Mouse (Mus musculus) thymus, adult 2 months (tissue): Measurements from ENCODE around the gene Vcp. TPM values are rescaled to one million over a fixed set of nuclear protein-coding genes. Genes with fewer than 3 reads are reported as not detected.

Experiments
- DNase-seq: peaks from one replicate; pipeline ENCODE4 v3.0.0; 2021
- H3K27ac ChIP-seq: fragments of 200-500 bp; 2 replicates; pipeline ENCODE4 v1.5.1; 2012; ENCODE audit warnings: low read length, control low read depth; ENCODE audit not compliant: control insufficient read depth, insufficient read depth
- H3K27me3 ChIP-seq: fragments of 200-500 bp; 2 replicates; pipeline ENCODE4 v1.6.1; 2012; ENCODE audit warnings: mild to moderate bottlenecking, low read length, moderate library complexity, mixed read lengths; ENCODE audit not compliant: control insufficient read depth, insufficient read depth
- H3K36me3 ChIP-seq: fragments of 200-500 bp; 2 replicates; pipeline ENCODE4 v1.6.1; 2012; ENCODE audit warnings: mild to moderate bottlenecking, low read length, moderate library complexity; ENCODE audit not compliant: control insufficient read depth, insufficient read depth
- H3K4me1 ChIP-seq: fragments of 200-500 bp; replicated peaks from 2 replicates; pipeline ENCODE4 v1.6.1; 2012; ENCODE audit warnings: low read length; ENCODE audit not compliant: control insufficient read depth, insufficient read depth
- H3K4me3 ChIP-seq: fragments of 200-500 bp; 2 replicates; pipeline ENCODE4 v1.5.1; 2012; ENCODE audit warnings: mild to moderate bottlenecking, low read length, control low read depth, moderate library complexity; ENCODE audit not compliant: control insufficient read depth, insufficient read depth
- CTCF ChIP-seq: fragments of 200-500 bp; IDR thresholded peaks from 2 replicates; pipeline ENCODE4 v1.5.1; 2012; ENCODE audit warnings: mild to moderate bottlenecking, control low read depth, low read length, moderate library complexity, borderline replicate concordance; ENCODE audit not compliant: control insufficient read depth, poor library complexity, insufficient read depth; ENCODE audit errors: extremely low read depth
- POLR2A ChIP-seq: fragments of 200-500 bp; IDR thresholded peaks from 2 replicates; pipeline ENCODE4 v1.6.1; 2012; ENCODE audit warnings: mild to moderate bottlenecking, low read length, control low read depth, moderate library complexity; ENCODE audit not compliant: control insufficient read depth, poor library complexity, insufficient read depth; ENCODE audit errors: extremely low read depth
- WGBS: fragments of 180-500 bp; shearing (Covaris S2); methylation state at CpG from one replicate; pipeline ENCODE4 v1.1.7; 2018; 5-methylcytosine and 5-hydroxymethylcytosine counted together
- polyA plus RNA-seq: library from polyadenylated mRNA; depleted of rRNA; stranded (reverse); fragments of >200 nt; gene quantifications from 2 replicates; pipeline ENCODE4 v1.2.3, GENCODE M21; 2012

The Vcp gene
- polyA plus RNA-seq, 1 experiment = 126 TPM

- H3K27ac ChIP-seq = no peak overlapping the region
- 85% methylated on average over 10 of the region's 10 CpGs for WGBS
- H3K4me3 ChIP-seq = no peak overlapping the region
- no peak for TF ChIP-seq CTCF
- TF ChIP-seq POLR2A = no peak
- peaks cover 23% of the 10 kb centered on the region for H3K4me1 ChIP-seq
- H3K36me3 ChIP-seq = no peaks in the 10 kb centered on the region
- H3K27me3 ChIP-seq = no peaks in the 10 kb centered on the region
- DNase-seq = no peak
These were observed 46.7 kb downstream of the Vcp start for GRCm38 (mm10) chr4:42953435-42954094.

GRCm38 (mm10) chr4:42952563-42952962, 47.7 kb downstream of the Vcp start:
- 97% methylated on average over 7 of the region's 7 CpGs for WGBS
- H3K27ac ChIP-seq = no peak overlapping the region
- H3K4me3 ChIP-seq = no peak overlapping the region
- no peaks in the 10 kb centered on the region for H3K36me3 ChIP-seq
- TF ChIP-seq CTCF = no peak
- no peak for DNase-seq
- H3K27me3 ChIP-seq = no peaks in the 10 kb centered on the region
- peaks cover 23% of the 10 kb centered on the region for H3K4me1 ChIP-seq

- no peaks in the 10 kb centered on the region for H3K27me3 ChIP-seq
- TF ChIP-seq POLR2A (no peak), CTCF (no peak)
- no peak overlapping the region for H3K27ac ChIP-seq
- DNase-seq = no peak
- WGBS = 46% methylated on average over 11 of the region's 11 CpGs
- no peaks in the 10 kb centered on the region for H3K36me3 ChIP-seq
- no peak overlapping the region for H3K4me3 ChIP-seq
- H3K4me1 ChIP-seq = peaks cover 23% of the 10 kb centered on the region
These were observed 48.8 kb downstream of the Vcp start for GRCm38 (mm10) chr4:42951206-42952195.

- DNase-seq = peak; percentile 94
- Histone ChIP-seq H3K36me3 (no peaks in the 10 kb centered on the region), H3K4me3 (peak overlapping the region; percentile 84), H3K27ac (peak overlapping the region; percentile 58; the same call in 1 of the 2 replicates), H3K4me1 (peaks cover 23% of the 10 kb centered on the region), H3K27me3 (no peaks in the 10 kb centered on the region)
- TF ChIP-seq CTCF = no peak
- TF ChIP-seq POLR2A = peak; percentile 20
- 4% methylated on average over 25 of the region's 27 CpGs for WGBS
These were observed 50.2 kb downstream of the Vcp start for GRCm38 (mm10) chr4:42950065-42950558.

- H3K36me3 ChIP-seq = no peaks in the 10 kb centered on the region
- peak within 1 kb of the TSS; percentile 84 for H3K4me3 ChIP-seq
- WGBS = 1% methylated on average over 39 of the region's 39 CpGs
- peak; percentile 97 for DNase-seq
- peak within 1 kb of the TSS; percentile 58; the same call in 1 of the 2 replicates for H3K27ac ChIP-seq
- TF ChIP-seq CTCF (no peak; the same call in 1 of the 2 replicates), POLR2A (no peak)
- no peaks in the 10 kb centered on the region for H3K27me3 ChIP-seq
- peaks cover 23% of the 10 kb centered on the region for H3K4me1 ChIP-seq
These were observed 50.6 kb downstream of the Vcp start, which contains the start of gene Dnajb5 for GRCm38 (mm10) chr4:42949676-42950051. TSS of gene Dnajb5 (plus strand) at chr4:42949814.

- Histone ChIP-seq H3K27me3 (no peaks in the 10 kb centered on the region), H3K36me3 (no peaks in the 10 kb centered on the region), H3K27ac (no peak overlapping the region), H3K4me3 (peak overlapping the region; percentile 84), H3K4me1 (peaks cover 23% of the 10 kb centered on the region)
- no peak for DNase-seq
- 13% methylated on average over 14 of the region's 14 CpGs for WGBS
- TF ChIP-seq POLR2A (no peak), CTCF (no peak)
These were observed 51.1 kb downstream of the Vcp start for GRCm38 (mm10) chr4:42949051-42949675.
